Mouse (Mus musculus) ES-Bruce4 (cell line): ENCODE data around the gene Zfp386. TPM values are rescaled to one million over a fixed set of nuclear protein-coding genes. Genes with fewer than 3 reads are reported as not detected.

Source experiments
- H3K27ac ChIP-seq: 2 replicates; pipeline ENCODE4 v1.5.1; 2012; ENCODE audit warnings: low read length, inconsistent platforms; ENCODE audit not compliant: insufficient read depth
- H3K27me3 ChIP-seq: 2 replicates; pipeline ENCODE4 v1.6.1; 2012; ENCODE audit warnings: mild to moderate bottlenecking, low read length, inconsistent platforms; ENCODE audit not compliant: control insufficient read depth, poor library complexity, insufficient read depth, severe bottlenecking
- H3K36me3 ChIP-seq: 2 replicates; pipeline ENCODE4 v1.6.1; 2012; ENCODE audit warnings: inconsistent platforms, mild to moderate bottlenecking, low read length, moderate library complexity; ENCODE audit not compliant: control insufficient read depth, poor library complexity, insufficient read depth, severe bottlenecking
- H3K4me1 ChIP-seq: one replicate; pipeline ENCODE4 v1.8.1; 2011; ENCODE audit warnings: low read length; ENCODE audit not compliant: control insufficient read depth, insufficient read depth
- H3K4me3 ChIP-seq: 2 replicates; pipeline ENCODE4 v1.5.1; 2011; ENCODE audit warnings: low read depth, mild to moderate bottlenecking, low read length
- H3K9ac ChIP-seq: 2 replicates; pipeline ENCODE4 v1.6.1; 2012; ENCODE audit warnings: low read depth, mild to moderate bottlenecking, inconsistent platforms; ENCODE audit not compliant: poor library complexity, severe bottlenecking
- H3K9me3 ChIP-seq: replicated peaks from 2 replicates; pipeline ENCODE4 v1.6.1; 2012; ENCODE audit warnings: mild to moderate bottlenecking, low read length, inconsistent platforms; ENCODE audit not compliant: control insufficient read depth, poor library complexity, insufficient read depth, severe bottlenecking
- CTCF ChIP-seq: IDR thresholded peaks from one replicate; pipeline ENCODE4 v1.8.1; 2011; ENCODE audit warnings: low read depth, low read length
- EP300 ChIP-seq: IDR thresholded peaks from 2 replicates; pipeline ENCODE4 v1.6.1; 2011; ENCODE audit warnings: low read depth, low read length; ENCODE audit not compliant: insufficient read depth
- POLR2A ChIP-seq: IDR thresholded peaks from one replicate; pipeline ENCODE4 v1.8.1; 2011; ENCODE audit warnings: low read length; ENCODE audit not compliant: insufficient read depth
- polyA plus RNA-seq: library from polyadenylated mRNA; stranded (reverse); fragments of >200 nt; gene quantifications from 2 replicates; pipeline ENCODE4 v1.2.4, GENCODE M21; 2011; ENCODE audit warnings: low read depth; ENCODE audit not compliant: missing spikeins, insufficient read depth, insufficient read length

Zfp386 gene
- polyA plus RNA-seq, 1 experiment = 17.3 TPM

DNA sequence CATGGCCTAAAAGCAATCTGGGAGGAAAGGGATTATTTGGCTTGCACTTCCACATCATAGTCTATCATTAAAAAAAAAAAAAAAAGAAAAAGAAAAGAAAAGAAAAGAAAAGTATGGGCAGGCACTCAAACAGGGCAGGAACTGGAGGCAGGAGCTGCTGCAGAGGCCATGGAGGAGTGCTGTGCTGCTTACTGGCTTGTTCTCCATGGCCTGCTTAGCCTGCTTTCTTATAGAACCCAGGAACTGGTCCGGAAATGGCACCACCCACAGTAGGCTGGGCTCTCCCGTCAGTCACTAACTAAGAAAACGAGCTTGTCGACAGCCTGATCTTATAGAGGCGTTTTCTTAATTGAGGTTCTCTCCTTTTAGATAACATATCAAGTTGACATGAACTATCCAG lies 2.7 kb upstream of the Zfp386 start:
- no peaks in the 10 kb centered on the region for H3K36me3 ChIP-seq
- TF ChIP-seq CTCF (no peak), EP300 (no peak), POLR2A (no peak)
- peaks cover 2% of the 10 kb centered on the region for H3K4me1 ChIP-seq
- no peaks in the 10 kb centered on the region for H3K9me3 ChIP-seq
- H3K27me3 ChIP-seq = no peaks in the 10 kb centered on the region
- H3K4me3 ChIP-seq = no peak overlapping the region
- H3K9ac ChIP-seq = no peak overlapping the region
- no peak overlapping the region for H3K27ac ChIP-seq

DNA sequence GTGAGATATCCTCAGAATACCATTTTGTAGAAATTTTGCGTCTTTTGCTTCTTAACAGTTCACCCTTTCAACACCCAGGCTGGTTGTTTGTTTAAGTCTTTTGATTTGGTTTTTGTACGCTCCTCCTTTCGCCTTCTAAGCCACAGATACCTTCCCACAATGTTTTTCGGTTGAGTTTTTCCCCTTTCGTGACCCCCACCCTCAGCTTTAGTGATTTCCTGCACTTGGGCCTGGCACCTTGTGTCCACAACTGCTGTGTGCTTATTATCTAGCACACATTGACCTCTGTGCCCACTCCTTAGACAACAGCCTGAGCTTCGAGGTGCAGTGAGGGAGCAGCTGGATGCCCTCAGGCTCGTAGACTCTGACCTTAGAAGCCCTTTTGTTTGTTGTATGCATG lies 1.2 kb downstream of the Zfp386 start:
- Histone ChIP-seq H3K4me1 (peaks cover 2% of the 10 kb centered on the region), H3K4me3 (no peak overlapping the region), H3K27ac (no peak overlapping the region), H3K9ac (peak overlapping the region; percentile 80; the same call in 1 of the 2 replicates), H3K36me3 (no peaks in the 10 kb centered on the region), H3K27me3 (no peaks in the 10 kb centered on the region), H3K9me3 (no peaks in the 10 kb centered on the region)
- TF ChIP-seq EP300 (no peak), CTCF (no peak), POLR2A (no peak)

DNA sequence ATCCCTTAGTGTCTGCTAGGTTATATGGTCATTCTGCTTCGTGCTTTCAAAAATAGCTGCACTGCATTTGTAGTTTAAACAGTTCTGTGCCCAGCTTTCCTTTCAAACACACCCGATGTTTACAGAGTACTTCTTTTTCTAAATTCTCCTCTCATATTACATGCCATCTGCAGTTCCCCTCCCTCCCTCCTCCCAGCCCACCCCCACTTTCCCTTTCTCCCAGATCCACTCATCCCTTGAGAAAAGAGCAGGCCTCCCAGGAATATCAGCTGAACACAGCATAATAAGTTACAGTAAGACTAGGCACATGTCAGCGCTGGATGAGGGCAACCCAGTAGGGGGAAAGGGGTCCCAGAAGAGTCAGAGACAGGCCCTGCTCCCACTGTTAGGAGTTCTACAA lies 1.7 kb downstream of the Zfp386 start:
- Histone ChIP-seq H3K36me3 (no peaks in the 10 kb centered on the region), H3K27ac (no peak overlapping the region), H3K4me1 (peaks cover 2% of the 10 kb centered on the region), H3K9me3 (no peaks in the 10 kb centered on the region), H3K27me3 (no peaks in the 10 kb centered on the region), H3K4me3 (no peak overlapping the region), H3K9ac (no peak overlapping the region)
- TF ChIP-seq CTCF = no peak
- TF ChIP-seq EP300 = no peak
- TF ChIP-seq POLR2A = no peak

DNA sequence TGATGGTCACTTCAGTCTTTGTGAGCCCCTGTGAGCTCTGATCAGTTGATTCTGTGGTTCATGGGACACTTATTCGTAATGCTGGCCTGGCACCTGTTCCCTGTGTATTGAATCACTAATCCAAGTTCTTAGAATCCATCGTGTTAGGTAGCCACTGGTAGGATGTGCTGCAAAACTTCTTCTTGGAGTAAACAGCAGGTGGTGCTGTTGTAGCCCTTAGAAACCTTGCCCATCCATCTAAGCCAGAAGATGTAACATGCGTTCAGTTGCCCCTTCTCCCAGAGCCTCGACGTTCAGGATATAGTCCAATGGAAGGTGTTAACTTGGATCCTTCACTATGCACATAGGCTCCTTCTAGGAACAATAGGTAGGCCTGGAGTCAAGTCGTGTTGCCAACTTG lies 2.2 kb downstream of the Zfp386 start:
- no peak overlapping the region for H3K4me3 ChIP-seq
- 0 out of 2 replicates have a peak, but pooled peaks cover 1% of the 10 kb centered on the region for H3K36me3 ChIP-seq

DNA sequence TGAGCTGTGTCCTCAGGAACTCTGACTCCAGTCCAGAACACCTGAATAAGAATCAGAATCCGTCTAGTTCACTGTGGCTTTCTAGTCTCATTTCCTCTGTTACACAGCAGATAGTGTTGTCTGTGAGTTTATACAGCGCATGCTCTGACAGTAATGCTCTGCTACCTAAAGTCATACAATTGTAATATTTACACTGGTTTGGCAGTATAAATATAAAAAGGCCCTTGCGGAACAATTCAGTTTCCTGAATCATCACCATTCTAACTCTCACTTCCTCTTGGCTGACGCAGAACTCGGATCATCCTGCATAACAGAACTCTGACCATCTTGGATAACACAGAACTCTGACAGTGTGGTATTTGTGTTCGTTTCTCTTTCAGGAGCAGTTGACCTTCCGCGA lies 6.8 kb downstream of the Zfp386 start:
- no peak for TF ChIP-seq EP300
- no peak for TF ChIP-seq POLR2A
- TF ChIP-seq CTCF = no peak
- peaks cover 6% of the 10 kb centered on the region for H3K9me3 ChIP-seq
- no peak overlapping the region for H3K4me3 ChIP-seq
- no peak overlapping the region for H3K9ac ChIP-seq
- H3K36me3 ChIP-seq = peaks cover 14% of the 10 kb centered on the region
- H3K27ac ChIP-seq = no peak overlapping the region
- H3K4me1 ChIP-seq = no peaks in the 10 kb centered on the region
- H3K27me3 ChIP-seq = no peaks in the 10 kb centered on the region

More for the DNA sequence above, 2.2 kb downstream of the Zfp386 start:
- H3K4me1 ChIP-seq = peaks cover 2% of the 10 kb centered on the region
- H3K27me3 ChIP-seq = no peaks in the 10 kb centered on the region
- H3K27ac ChIP-seq = no peak overlapping the region
- no peak overlapping the region for H3K9ac ChIP-seq
- H3K9me3 ChIP-seq = no peaks in the 10 kb centered on the region
- TF ChIP-seq EP300 (no peak), CTCF (peak; percentile 21), POLR2A (no peak)

DNA sequence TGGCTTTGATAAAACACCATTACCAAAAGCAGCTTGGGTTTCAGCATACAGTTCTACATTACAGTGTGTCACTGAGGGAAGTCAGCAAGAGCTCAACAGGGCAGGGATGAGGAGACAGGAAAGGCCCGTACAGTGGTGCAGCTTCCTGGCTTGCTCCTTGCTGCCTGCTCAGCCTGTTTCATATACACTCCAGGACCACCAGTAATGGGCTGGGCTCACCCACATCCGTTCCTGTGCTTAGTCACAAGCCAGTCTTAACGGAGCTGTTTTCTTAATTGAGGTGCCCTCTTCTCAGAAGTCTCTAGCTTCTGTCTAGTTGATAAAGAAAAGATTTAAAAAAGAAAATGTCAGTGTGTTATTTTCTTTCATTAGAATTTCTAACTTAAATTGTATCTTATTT lies 8.6 kb downstream of the Zfp386 start:
- Histone ChIP-seq H3K4me3 (no peak overlapping the region), H3K36me3 (peaks cover 21% of the 10 kb centered on the region), H3K4me1 (no peaks in the 10 kb centered on the region), H3K9me3 (peaks cover 16% of the 10 kb centered on the region), H3K27me3 (no peaks in the 10 kb centered on the region), H3K27ac (no peak overlapping the region), H3K9ac (no peak overlapping the region)
- TF ChIP-seq EP300 = no peak
- no peak for TF ChIP-seq POLR2A
- TF ChIP-seq CTCF = no peak
